Mouse (Mus musculus) E14TG2a.4 (cell line): Measurements from ENCODE around the gene Sec61b.

ENCODE experiments used
- CTCF ChIP-seq: conservative IDR thresholded peaks from 2 replicates; pipeline ENCODE4 v1.5.1; 2014; ENCODE audit warnings: low read length
- NANOG ChIP-seq: IDR thresholded peaks from 2 replicates; pipeline ENCODE4 v1.6.1; 2014; ENCODE audit warnings: borderline replicate concordance, low read length, mixed read lengths

- TF ChIP-seq CTCF (no peak), NANOG (no peak)
Measured at GRCm38 (mm10) chr4:47431081-47431480, 43.4 kb upstream of the Sec61b start.
